Mouse (Mus musculus): ENCODE measurements around the gene Polr2e. TPM values are rescaled to one million over a fixed set of nuclear protein-coding genes. Genes with fewer than 3 reads are reported as not detected.

Polr2e gene
- polyA plus RNA-seq, 1 experiment from 2014 or later, result 58.3 TPM

DNA sequence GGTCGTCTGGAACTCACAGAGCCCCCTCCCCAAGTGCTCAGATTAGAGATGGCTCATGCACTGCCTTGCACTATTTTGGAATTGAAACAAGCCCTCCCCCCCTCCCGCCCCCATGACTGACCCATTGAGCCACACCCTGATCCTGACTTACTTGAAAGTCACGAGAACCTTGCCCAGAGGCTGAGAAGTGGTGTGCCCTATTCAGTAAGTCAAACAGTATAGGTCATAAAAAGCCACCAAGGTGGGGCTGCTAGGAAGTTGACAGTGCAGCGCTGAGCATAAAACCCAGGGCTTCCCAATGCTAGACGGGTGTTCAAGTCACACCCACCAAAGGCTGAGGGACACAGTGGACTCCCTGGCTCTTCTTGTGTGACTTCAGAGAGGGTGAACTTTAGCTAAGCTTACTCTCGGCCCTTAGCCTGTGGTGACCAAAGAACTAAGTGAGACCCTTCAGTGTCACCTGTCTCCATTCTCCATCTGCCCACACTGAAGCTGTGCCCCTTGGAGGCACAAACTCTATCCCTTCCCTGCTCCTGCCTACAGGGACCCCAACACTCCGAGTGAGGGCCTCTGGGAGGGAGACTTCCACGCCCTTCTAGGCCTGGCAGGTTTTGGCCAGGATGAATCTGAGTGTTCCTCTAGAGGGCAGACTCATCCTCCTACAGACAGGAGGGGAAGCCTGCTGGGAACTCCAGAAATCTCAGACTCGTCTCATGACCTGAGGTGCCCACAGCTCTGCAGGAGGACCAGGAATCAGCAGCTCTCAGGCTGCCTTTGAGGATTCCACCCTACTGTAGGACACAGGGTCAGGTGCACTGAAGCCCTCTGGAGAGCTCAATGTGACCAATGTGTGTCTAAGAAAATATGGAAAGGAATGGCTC is 5.8 kb downstream of the Polr2e start:
- DNase-seq, result peak; percentile 48
- H3K27me3 ChIP-seq (ENCODE audit: insufficient read depth, low read length), result no peaks in the 10 kb centered on the region
- 23% methylated on average over 9 of the region's 9 CpGs for WGBS (ENCODE audit: insufficient replicate concordance)
- H3K4me3 ChIP-seq (ENCODE audit: low read depth, low read length), result no peak overlapping the region
- H3K4me1 ChIP-seq (ENCODE audit: insufficient read depth), result peaks cover 27% of the 10 kb centered on the region
- H3K27ac ChIP-seq (ENCODE audit: low read depth), result peak overlapping the region; percentile 69
- TF ChIP-seq EP300 (IDR thresholded peaks at IDR 0.05; ENCODE audit: low read depth) (no peak), CTCF (IDR thresholded peaks at IDR 0.05; ENCODE audit: low read depth) (peak; percentile 73)
- no peak overlapping the region for H3K4me2 ChIP-seq (ENCODE audit: low read depth, low read length)
- H3K9ac ChIP-seq (replicated peaks), result no peak overlapping the region
- no peaks in the 10 kb centered on the region for H3K9me3 ChIP-seq (ENCODE audit: low read length)
- H3K36me3 ChIP-seq (replicated peaks; ENCODE audit: insufficient read depth, low read length), result peaks cover 55% of the 10 kb centered on the region
- ATAC-seq, result peak; percentile 28

DNA sequence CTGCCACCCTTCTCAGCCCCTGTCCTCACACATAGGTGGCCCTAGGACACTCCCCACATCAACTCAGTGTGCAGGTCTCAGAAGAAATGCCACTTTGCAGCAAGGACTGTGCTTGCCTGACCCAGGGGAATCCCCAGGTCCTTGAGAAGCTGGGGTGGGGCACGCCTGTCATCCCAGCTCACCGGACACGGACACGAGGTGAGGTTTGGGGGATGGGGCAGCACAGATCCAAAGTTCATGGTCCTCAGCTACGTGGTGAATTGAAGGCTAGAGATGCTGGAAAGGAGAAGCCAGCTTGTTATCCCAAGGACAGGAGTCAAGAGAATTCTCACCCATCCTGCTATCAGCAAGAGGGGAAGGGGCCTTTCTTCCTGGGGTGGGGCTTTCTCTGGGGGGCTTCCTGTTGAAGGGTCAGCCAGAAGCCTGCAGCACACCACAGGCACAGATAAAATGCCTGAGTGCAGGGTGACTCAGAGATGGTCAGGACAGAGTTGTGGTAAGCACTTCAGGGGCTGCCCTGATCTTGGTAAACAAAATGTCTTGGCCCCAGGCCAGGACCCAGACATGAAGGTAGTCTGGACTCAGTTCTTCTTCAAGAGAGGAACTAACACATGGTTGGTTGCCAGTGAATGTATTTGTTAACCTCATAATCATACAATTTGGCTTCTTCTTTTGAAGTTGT is 6.7 kb downstream of the Polr2e start:
- Histone ChIP-seq H3K4me1 (ENCODE audit: insufficient read depth) (peaks cover 23% of the 10 kb centered on the region), H3K27ac (ENCODE audit: low read depth) (peak overlapping the region; percentile 69), H3K9ac (replicated peaks) (no peak overlapping the region), H3K27me3 (ENCODE audit: insufficient read depth, low read length) (no peaks in the 10 kb centered on the region), H3K4me3 (ENCODE audit: low read depth, low read length) (no peak overlapping the region), H3K9me3 (ENCODE audit: low read length) (no peaks in the 10 kb centered on the region), H3K4me2 (ENCODE audit: low read depth, low read length) (no peak overlapping the region), H3K36me3 (replicated peaks; ENCODE audit: insufficient read depth, low read length) (peaks cover 56% of the 10 kb centered on the region)
- 18% methylated on average over 5 of the region's 5 CpGs for WGBS (ENCODE audit: insufficient replicate concordance)
- DNase-seq, result peak; percentile 67
- peak; percentile 66 for ATAC-seq
- TF ChIP-seq CTCF (IDR thresholded peaks at IDR 0.05; ENCODE audit: low read depth) (no peak), EP300 (IDR thresholded peaks at IDR 0.05; ENCODE audit: low read depth) (peak; percentile 65)

DNA sequence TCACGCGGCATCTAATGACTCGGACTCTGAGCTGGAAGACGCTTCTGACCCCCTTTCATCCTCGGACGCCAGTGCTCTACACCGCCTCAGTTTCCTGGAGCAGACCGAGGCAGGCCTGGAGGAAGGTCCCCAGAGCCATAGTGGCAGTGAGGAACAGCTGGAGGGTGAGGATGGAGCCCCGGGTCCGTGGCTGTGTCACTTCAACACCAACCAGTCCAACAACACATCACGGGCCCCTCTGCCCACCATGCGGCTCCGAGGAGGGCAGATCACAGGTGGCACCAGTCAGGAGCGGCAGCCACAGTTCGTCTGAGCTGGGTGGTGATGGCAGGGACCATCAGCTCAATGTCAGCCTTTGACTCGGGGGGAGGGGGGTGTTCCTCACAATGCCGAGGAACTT is 8.9 kb downstream of the Polr2e start:
- H3K27ac ChIP-seq (ENCODE audit: low read depth), result no peak overlapping the region

DNA sequence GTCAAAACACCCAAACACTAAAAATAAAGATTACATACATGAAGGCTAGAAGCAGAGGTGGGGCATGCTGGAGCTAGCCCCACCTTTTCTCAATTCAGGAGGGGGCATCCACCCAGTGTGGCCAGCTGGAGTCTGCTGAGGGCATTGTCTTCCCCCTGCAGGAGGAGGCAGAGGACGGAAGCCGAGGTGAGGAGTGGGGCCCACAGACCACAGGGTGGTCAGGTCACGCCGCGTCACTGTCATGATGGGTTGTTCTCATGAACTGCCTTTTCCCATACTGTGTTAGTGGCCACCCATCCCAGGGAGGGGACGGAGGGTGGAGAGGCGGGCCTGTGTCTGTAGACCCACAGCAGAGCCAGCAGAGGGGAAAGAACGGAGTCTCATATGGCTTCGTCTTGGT is 9.4 kb downstream of the Polr2e start:
- Histone ChIP-seq H3K9me3 (ENCODE audit: low read length) (no peaks in the 10 kb centered on the region), H3K36me3 (replicated peaks; ENCODE audit: insufficient read depth, low read length) (peaks cover 54% of the 10 kb centered on the region), H3K27me3 (ENCODE audit: insufficient read depth, low read length) (no peaks in the 10 kb centered on the region), H3K4me2 (ENCODE audit: low read depth, low read length) (no peak overlapping the region), H3K4me1 (ENCODE audit: insufficient read depth) (peaks cover 26% of the 10 kb centered on the region), H3K9ac (replicated peaks) (no peak overlapping the region), H3K27ac (ENCODE audit: low read depth) (no peak overlapping the region), H3K4me3 (ENCODE audit: low read depth, low read length) (no peak overlapping the region)
- TF ChIP-seq CTCF (IDR thresholded peaks at IDR 0.05; ENCODE audit: low read depth) (no peak), EP300 (IDR thresholded peaks at IDR 0.05; ENCODE audit: low read depth) (no peak)
- WGBS (ENCODE audit: insufficient replicate concordance), result 78% methylated on average over 9 of the region's 9 CpGs
- no peak for DNase-seq
- no peak for ATAC-seq

More for the DNA sequence above, 8.9 kb downstream of the Polr2e start:
- H3K4me3 ChIP-seq (ENCODE audit: low read depth, low read length), result no peak overlapping the region
- no peaks in the 10 kb centered on the region for H3K27me3 ChIP-seq (ENCODE audit: insufficient read depth, low read length)
- peaks cover 57% of the 10 kb centered on the region for H3K36me3 ChIP-seq (replicated peaks; ENCODE audit: insufficient read depth, low read length)
- WGBS (ENCODE audit: insufficient replicate concordance), result 88% methylated on average over 17 of the region's 17 CpGs
- TF ChIP-seq EP300 (IDR thresholded peaks at IDR 0.05; ENCODE audit: low read depth) (no peak), CTCF (IDR thresholded peaks at IDR 0.05; ENCODE audit: low read depth) (no peak)
- H3K9me3 ChIP-seq (ENCODE audit: low read length), result no peaks in the 10 kb centered on the region
- H3K4me1 ChIP-seq (ENCODE audit: insufficient read depth), result peaks cover 26% of the 10 kb centered on the region
- H3K9ac ChIP-seq (replicated peaks), result no peak overlapping the region
- no peak for ATAC-seq
- H3K4me2 ChIP-seq (ENCODE audit: low read depth, low read length), result no peak overlapping the region
- no peak for DNase-seq

DNA sequence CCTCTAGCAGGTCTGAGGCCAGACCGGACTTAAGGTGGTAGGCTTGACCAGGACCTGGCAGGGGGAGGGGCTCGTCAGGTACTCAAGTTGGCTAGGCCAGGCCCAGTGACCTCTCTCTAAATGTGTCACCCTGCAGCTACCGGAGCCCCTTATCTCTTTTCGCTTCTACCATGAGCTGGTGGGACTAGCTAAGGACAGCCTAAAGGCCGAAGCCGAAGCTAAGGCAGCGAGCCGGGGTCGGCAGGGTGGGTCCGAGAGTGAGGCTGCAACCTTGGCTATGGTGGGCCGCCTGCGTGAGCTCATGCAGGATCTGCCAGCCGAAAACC is 11.1 kb downstream of the Polr2e start:
- Histone ChIP-seq H3K27ac (ENCODE audit: low read depth) (no peak overlapping the region), H3K36me3 (replicated peaks; ENCODE audit: insufficient read depth, low read length) (peaks cover 53% of the 10 kb centered on the region), H3K27me3 (ENCODE audit: insufficient read depth, low read length) (no peaks in the 10 kb centered on the region), H3K4me1 (ENCODE audit: insufficient read depth) (peaks cover 32% of the 10 kb centered on the region), H3K4me3 (ENCODE audit: low read depth, low read length) (no peak overlapping the region), H3K4me2 (ENCODE audit: low read depth, low read length) (no peak overlapping the region), H3K9ac (replicated peaks) (no peak overlapping the region), H3K9me3 (ENCODE audit: low read length) (no peaks in the 10 kb centered on the region)
- ATAC-seq (no peak), DNase-seq (no peak)
- 91% methylated on average over 13 of the region's 13 CpGs for WGBS (ENCODE audit: insufficient replicate concordance)
- TF ChIP-seq CTCF (IDR thresholded peaks at IDR 0.05; ENCODE audit: low read depth) (no peak), EP300 (IDR thresholded peaks at IDR 0.05; ENCODE audit: low read depth) (no peak)

DNA sequence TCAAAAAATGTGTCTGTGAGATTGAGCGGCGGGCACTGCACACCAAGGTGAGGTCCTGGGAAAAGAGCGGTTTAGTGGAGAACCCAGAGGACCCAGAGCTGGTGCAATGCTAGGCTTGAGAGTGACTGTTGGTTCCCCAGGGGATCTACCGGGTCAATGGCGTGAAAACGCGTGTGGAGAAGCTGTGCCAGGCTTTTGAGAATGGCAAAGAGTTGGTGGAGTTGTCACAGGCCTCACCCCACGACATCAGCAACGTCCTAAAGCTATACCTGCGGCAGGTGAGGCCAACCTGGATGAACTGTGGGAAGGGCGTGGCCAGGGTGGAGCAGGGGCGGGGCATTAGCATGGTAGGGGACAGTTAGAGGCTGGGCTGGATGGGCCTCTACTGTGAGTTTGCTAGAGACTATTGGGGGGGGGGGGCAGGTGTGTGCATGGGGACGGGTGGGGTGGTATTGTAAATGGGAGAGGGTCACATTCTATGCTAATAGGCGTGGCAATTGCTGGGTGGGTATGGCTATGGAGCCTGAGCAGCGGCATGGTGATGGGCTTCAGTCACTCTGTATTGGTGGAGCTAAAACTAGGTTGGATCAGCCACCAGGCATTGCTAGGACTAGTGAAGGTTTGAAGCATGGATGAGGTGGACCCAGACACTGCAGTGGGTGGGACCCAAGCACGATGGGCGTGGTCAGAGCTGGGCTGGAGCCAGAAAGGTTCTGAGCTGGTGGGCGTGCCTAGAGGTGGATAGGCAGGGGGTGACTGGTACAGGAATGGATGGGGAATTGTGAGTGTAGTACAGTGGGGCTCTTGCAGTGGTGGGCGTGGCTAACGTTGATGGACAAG is 11.7 kb downstream of the Polr2e start:
- H3K36me3 ChIP-seq (replicated peaks; ENCODE audit: insufficient read depth, low read length), result peaks cover 53% of the 10 kb centered on the region
- H3K9ac ChIP-seq (replicated peaks), result no peak overlapping the region
- no peak overlapping the region for H3K4me3 ChIP-seq (ENCODE audit: low read depth, low read length)
- 70% methylated on average over 20 of the region's 20 CpGs for WGBS (ENCODE audit: insufficient replicate concordance)
- TF ChIP-seq CTCF (IDR thresholded peaks at IDR 0.05; ENCODE audit: low read depth) (no peak), EP300 (IDR thresholded peaks at IDR 0.05; ENCODE audit: low read depth) (no peak)
- no peaks in the 10 kb centered on the region for H3K9me3 ChIP-seq (ENCODE audit: low read length)
- ATAC-seq (no peak), DNase-seq (peak; percentile 55)
- no peak overlapping the region for H3K4me2 ChIP-seq (ENCODE audit: low read depth, low read length)
- no peaks in the 10 kb centered on the region for H3K27me3 ChIP-seq (ENCODE audit: insufficient read depth, low read length)
- peaks cover 27% of the 10 kb centered on the region for H3K4me1 ChIP-seq (ENCODE audit: insufficient read depth)
- H3K27ac ChIP-seq (ENCODE audit: low read depth), result no peak overlapping the region

Data from liver, postnatal 0 days (tissue).